Mouse (Mus musculus): ENCODE measurements at regions not wholly inside any gene's neighbourhood (a gene's known extent, or its start where the extent isn't known, plus 50 kb on each side); places are given as distances from the start of the nearest gene placed in this dataset.

DNA sequence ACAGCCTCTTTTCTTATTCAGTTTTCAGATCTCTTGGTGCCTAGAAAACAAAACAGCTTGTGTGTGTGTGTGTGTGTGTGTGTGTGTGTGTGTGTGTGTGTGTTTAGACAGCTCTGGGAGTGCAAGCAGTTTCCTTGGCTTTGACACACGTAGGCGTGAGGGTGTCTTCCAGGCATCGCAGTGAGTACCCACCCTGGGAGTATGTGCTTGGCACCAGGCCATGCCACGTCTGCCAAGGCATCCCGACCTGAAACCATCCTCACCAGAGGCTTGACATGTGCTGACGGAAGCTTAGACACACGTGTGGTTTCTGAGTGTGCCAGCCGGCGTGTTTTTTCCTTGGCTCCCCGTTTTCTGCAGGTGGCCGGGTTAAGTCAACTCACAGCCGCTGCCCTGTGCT lies 396.6 kb downstream of the Pmp22 start:
- TF ChIP-seq POLR2A (IDR thresholded peaks at IDR 0.05; ENCODE audit: insufficient read depth, low read depth, low read length), result no peak
- no peak for TF ChIP-seq CTCF (IDR thresholded peaks at IDR 0.05; ENCODE audit: insufficient read depth, low read depth, low read length)

Measured in olfactory bulb, adult 2 months (tissue).